Mouse (Mus musculus) heart, embryonic 16.5 days (tissue): ENCODE measurements around the gene Zkscan8. TPM values are rescaled to one million over a fixed set of nuclear protein-coding genes. Genes with fewer than 3 reads are reported as not detected.
"Not testable (repeated sequence)": the region's sequence is repeated elsewhere in the genome, so short reads cannot be mapped to it uniquely, and the experiment has no call there.

Experiments used
- ATAC-seq: fragments of 200-750 bp; cut with Nextera tagmentation; replicated peaks from 2 replicates; pipeline ENCODE4 v1.8.0; 2017; ENCODE audit warnings: moderate number of reproducible peaks; ENCODE audit not compliant: insufficient read depth, low FRiP score; ENCODE audit errors: extremely low read depth
- H3K27ac ChIP-seq: fragments of 300-500 bp; sonication (generic); 2 replicates; pipeline ENCODE4 v1.5.1; 2014; ENCODE audit warnings: mild to moderate bottlenecking, low read length, control low read depth, moderate library complexity
- H3K27me3 ChIP-seq: fragments of 300-500 bp; sonication (generic); 2 replicates; pipeline ENCODE4 v1.6.1; 2014; ENCODE audit warnings: low read length, mixed read lengths; ENCODE audit not compliant: control insufficient read depth, insufficient read depth
- H3K36me3 ChIP-seq: fragments of 300-500 bp; sonication (generic); 2 replicates; pipeline ENCODE4 v1.6.1; 2014; ENCODE audit not compliant: control insufficient read depth, insufficient read depth
- H3K4me1 ChIP-seq: fragments of 300-500 bp; sonication (generic); 2 replicates; pipeline ENCODE4 v1.6.1; 2014; ENCODE audit warnings: low read length, mixed read lengths; ENCODE audit not compliant: control insufficient read depth, insufficient read depth
- H3K4me2 ChIP-seq: fragments of 300-500 bp; sonication (generic); 2 replicates; pipeline ENCODE4 v1.6.1; 2014; ENCODE audit warnings: low read depth, mild to moderate bottlenecking, control low read depth, low read length
- H3K4me3 ChIP-seq: fragments of 300-500 bp; sonication (generic); 2 replicates; pipeline ENCODE4 v1.5.1; 2014; ENCODE audit warnings: mild to moderate bottlenecking, control low read depth, low read length
- H3K9ac ChIP-seq: fragments of 300-500 bp; sonication (generic); 2 replicates; pipeline ENCODE4 v1.6.1; 2014; ENCODE audit warnings: low read length, control low read depth
- H3K9me3 ChIP-seq: fragments of 300-500 bp; sonication (generic); replicated peaks from 2 replicates; pipeline ENCODE4 v1.6.1; 2016; ENCODE audit warnings: low read length; ENCODE audit not compliant: control insufficient read depth
- WGBS: fragments of 180-500 bp; shearing (Covaris S2); extraction: QIAGEN DNeasy Blood & Tissue Kit; methylation state at CpG from one replicate; pipeline ENCODE4 v1.1.7; 2014; 5-methylcytosine and 5-hydroxymethylcytosine counted together
- polyA plus RNA-seq: library from polyadenylated mRNA; unstranded; fragments of >200 nt; fragmentation: Nextera tagmentation; extraction: Ambion mirVana; gene quantifications from 2 replicates; pipeline ENCODE4 v1.2.1, GENCODE M21; 2015

Zkscan8 gene
- 3.7 and 4.7 TPM in 2 replicates for polyA plus RNA-seq

GRCm38 (mm10) chr13:21530781-21531201 is at the start of gene Zkscan8:
Gene Zkscan8, minus strand, starts transcription at chr13:21531120.
- H3K36me3 ChIP-seq = peaks cover 7% of the 10 kb centered on the region
- peak within 1 kb of the TSS; percentile 97 for H3K4me3 ChIP-seq
- no peaks in the 10 kb centered on the region for H3K27me3 ChIP-seq
- H3K9ac ChIP-seq = peak within 1 kb of the TSS; percentile 98
- peaks cover 5% of the 10 kb centered on the region for H3K4me1 ChIP-seq
- peak; percentile 99 for ATAC-seq
- WGBS = under 1% methylated on average over 39 of the region's 39 CpGs
- H3K9me3 ChIP-seq = no peaks in the 10 kb centered on the region
- H3K27ac ChIP-seq = peak within 1 kb of the TSS; percentile 94
- H3K4me2 ChIP-seq = peak within 1 kb of the TSS; percentile 78

- no peaks in the 10 kb centered on the region for H3K27me3 ChIP-seq
- H3K36me3 ChIP-seq = no peaks in the 10 kb centered on the region
- WGBS = 58% methylated on average over 1 of the region's 1 CpGs
- no peak for ATAC-seq
- H3K4me1 ChIP-seq = no peaks in the 10 kb centered on the region
- no peak within 1 kb of the TSS for H3K27ac ChIP-seq
- H3K9ac ChIP-seq = no peak within 1 kb of the TSS
- H3K9me3 ChIP-seq = no peaks in the 10 kb centered on the region
- no peak within 1 kb of the TSS for H3K4me2 ChIP-seq
- H3K4me3 ChIP-seq = no peak within 1 kb of the TSS
These were observed 28.9 kb upstream of the Zkscan8 start, which contains the start of gene Olfr1535 for GRCm38 (mm10) chr13:21559793-21560192. Gene Olfr1535, minus strand, starts transcription at chr13:21559893.

DNA sequence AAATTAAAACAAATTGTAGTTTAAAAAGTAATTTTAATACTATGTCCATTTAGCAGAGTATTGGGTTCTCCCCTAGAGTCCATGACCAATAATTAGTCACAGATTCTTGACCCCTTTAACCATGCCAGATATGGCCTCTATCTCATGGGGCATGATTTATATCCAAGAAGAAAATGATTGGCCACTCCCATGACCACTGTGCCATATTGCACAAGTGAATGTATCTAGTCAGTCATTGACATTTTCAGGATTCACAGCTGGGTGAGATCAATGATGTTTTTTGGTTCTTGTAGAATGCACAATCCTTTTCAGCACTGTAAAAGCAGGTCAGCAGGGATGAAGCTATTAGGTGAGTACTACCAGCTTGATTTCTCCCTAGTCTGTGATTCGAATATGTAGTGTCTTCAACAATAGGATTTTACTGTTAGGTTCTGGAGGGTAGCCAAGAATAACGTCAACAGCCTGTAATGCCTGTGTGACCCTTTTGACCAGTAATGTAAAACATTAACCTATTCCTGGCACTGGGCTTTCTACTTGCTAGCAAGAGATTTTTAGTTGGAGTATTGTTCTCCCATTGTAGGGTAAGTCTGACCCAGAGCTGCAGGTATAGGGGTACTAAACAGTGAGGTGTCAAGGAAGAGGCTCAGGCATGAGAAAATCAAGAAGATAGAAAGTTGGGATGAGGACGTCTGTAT is 19.6 kb upstream of the Zkscan8 start:
- no peaks in the 10 kb centered on the region for H3K4me1 ChIP-seq
- H3K9ac ChIP-seq = no peak overlapping the region
- no peaks in the 10 kb centered on the region for H3K36me3 ChIP-seq
- H3K4me3 ChIP-seq = no peak overlapping the region
- H3K27ac ChIP-seq = no peak overlapping the region
- H3K27me3 ChIP-seq = no peaks in the 10 kb centered on the region
- no peak for ATAC-seq
- no peaks in the 10 kb centered on the region for H3K9me3 ChIP-seq
- H3K4me2 ChIP-seq = no peak overlapping the region
- WGBS = 40% methylated on average over 3 of the region's 3 CpGs

- ATAC-seq = no peak
- H3K9me3 ChIP-seq = no peaks in the 10 kb centered on the region
- no peaks in the 10 kb centered on the region for H3K27me3 ChIP-seq
- no peaks in the 10 kb centered on the region for H3K4me1 ChIP-seq
- no peak overlapping the region for H3K4me3 ChIP-seq
- H3K4me2 ChIP-seq = no peak overlapping the region
- WGBS = 80% methylated on average over 3 of the region's 3 CpGs
- H3K9ac ChIP-seq = no peak overlapping the region
- H3K27ac ChIP-seq = no peak overlapping the region
- H3K36me3 ChIP-seq = no peaks in the 10 kb centered on the region
These were observed 18.6 kb upstream of the Zkscan8 start for GRCm38 (mm10) chr13:21549487-21549886.

DNA sequence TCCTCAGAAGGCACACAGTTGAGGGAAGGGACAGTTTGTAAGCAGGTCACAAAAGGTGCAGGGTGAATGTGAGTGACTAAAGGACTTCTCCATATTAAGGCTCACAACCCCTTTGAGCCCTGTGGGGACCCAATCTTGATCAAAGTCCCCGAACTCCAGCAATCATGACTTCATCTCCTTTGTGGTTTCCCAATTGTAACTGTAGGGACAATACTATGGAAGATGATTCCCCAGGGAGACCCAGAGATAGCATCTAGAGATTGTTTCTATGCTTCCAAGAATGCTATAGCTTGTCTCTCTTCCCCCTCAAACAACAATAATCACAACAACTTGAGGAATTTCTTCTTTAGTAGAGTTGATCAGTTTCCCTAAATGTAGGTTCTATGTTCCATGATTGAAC is 11.8 kb upstream of the Zkscan8 start, which contains the start of gene Olfr1366:
Gene Olfr1366 (minus strand): TSS at position 101 of the 400 bp plus-strand sequence.
- H3K4me1 ChIP-seq = no peaks in the 10 kb centered on the region
- 78% methylated on average over 1 of the region's 1 CpGs for WGBS
- no peak for ATAC-seq
- H3K27me3 ChIP-seq = no peaks in the 10 kb centered on the region
- H3K4me2 ChIP-seq = no peak within 1 kb of the TSS
- no peak within 1 kb of the TSS for H3K4me3 ChIP-seq
- H3K9ac ChIP-seq = no peak within 1 kb of the TSS
- H3K9me3 ChIP-seq = no peaks in the 10 kb centered on the region
- H3K27ac ChIP-seq = no peak within 1 kb of the TSS
- H3K36me3 ChIP-seq = no peaks in the 10 kb centered on the region

DNA sequence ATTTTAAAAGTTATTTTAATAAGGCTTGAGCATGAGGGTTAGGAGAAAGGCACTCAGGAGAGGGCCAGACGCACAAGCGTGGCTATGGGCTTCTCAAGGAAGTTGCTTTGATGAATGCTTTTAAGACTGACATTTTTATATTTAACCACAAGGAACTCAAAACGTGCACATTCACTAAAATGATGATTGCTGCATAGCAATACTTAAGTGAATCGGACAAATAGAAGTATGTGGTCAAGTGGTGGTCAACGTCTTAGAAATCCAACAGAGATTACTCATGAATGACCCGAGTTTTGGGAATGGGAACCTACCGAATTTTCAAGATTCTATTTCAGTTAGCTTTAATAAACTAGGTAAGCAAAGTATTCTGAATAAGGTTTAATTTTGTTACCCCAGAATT is 784 bp downstream of the Zkscan8 start:
- no peaks in the 10 kb centered on the region for H3K27me3 ChIP-seq
- H3K9me3 ChIP-seq = no peaks in the 10 kb centered on the region
- peak overlapping the region; percentile 97 for H3K4me3 ChIP-seq
- ATAC-seq = no peak
- peaks cover 12% of the 10 kb centered on the region for H3K36me3 ChIP-seq
- H3K27ac ChIP-seq = no peak overlapping the region
- WGBS = 47% methylated on average over 7 of the region's 7 CpGs
- H3K4me1 ChIP-seq = peaks cover 5% of the 10 kb centered on the region
- H3K9ac ChIP-seq = peak overlapping the region; percentile 30; the same call in 1 of the 2 replicates
- H3K4me2 ChIP-seq = peak overlapping the region; percentile 78

DNA sequence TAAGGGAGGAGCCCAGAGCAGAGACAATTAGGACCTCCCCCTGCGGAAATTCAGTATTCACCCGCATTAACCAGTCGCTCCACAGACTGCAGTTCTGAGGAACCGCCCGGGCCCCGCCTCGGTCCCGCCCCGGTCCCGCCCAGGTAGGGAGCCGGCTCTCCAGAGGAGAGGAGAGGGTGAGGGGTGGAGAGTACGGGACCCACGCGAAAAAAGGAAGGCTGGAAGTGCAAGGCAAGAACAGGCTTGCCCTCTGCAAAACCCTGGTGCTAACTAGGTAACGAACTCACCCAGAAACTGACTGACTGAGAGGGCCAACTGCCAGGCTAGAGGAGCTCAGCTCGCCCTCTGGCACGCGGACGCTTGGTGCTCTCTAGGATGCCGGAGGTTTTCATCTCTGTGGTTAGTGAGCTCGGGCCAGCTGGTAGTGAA is 24.7 kb downstream of the Zkscan8 start:
- under 1% methylated on average over 21 of the region's 21 CpGs for WGBS

GRCm38 (mm10) chr13:21502296-21502695 is 28.6 kb downstream of the Zkscan8 start:
- WGBS = 81% methylated on average over 5 of the region's 5 CpGs
- Histone ChIP-seq H3K27ac (no peak overlapping the region), H3K27me3 (no peaks in the 10 kb centered on the region), H3K4me3 (no peak overlapping the region), H3K4me1 (peaks cover 4% of the 10 kb centered on the region; the same call in 1 of the 2 replicates), H3K4me2 (no peak overlapping the region), H3K9ac (no peak overlapping the region), H3K36me3 (no peaks in the 10 kb centered on the region), H3K9me3 (no peaks in the 10 kb centered on the region)
- no peak for ATAC-seq

More for the DNA sequence above, 24.7 kb downstream of the Zkscan8 start:
- Histone ChIP-seq H3K9me3 (no peaks in the 10 kb centered on the region), H3K27me3 (no peaks in the 10 kb centered on the region), H3K27ac (peak overlapping the region; percentile 87), H3K9ac (peak overlapping the region; percentile 83), H3K4me1 (peaks cover 4% of the 10 kb centered on the region; the same call in 1 of the 2 replicates), H3K4me3 (peak overlapping the region; percentile 78), H3K4me2 (peak overlapping the region; percentile 60), H3K36me3 (no peaks in the 10 kb centered on the region)
- ATAC-seq = peak; percentile 100

DNA sequence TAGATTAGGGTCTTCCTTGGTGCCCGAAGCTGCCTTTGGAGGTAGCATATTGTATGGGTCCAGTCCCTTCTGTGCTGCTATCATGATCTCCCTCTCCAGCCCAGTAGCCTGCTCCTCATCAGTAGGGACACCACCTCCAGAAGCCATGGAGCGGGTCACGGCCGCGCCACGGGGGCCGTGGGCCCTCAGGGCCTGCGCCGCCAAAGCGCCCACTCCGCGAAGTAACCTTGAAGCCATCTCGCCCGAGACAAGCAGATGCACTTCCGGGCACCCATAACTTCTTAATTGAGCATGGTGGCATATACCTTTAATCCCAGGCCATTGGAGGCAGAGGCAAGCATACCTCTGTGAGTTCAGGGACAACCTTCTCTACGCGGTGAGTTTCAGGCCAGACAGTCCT is 29.7 kb downstream of the Zkscan8 start, which contains the start of gene Gm11273:
Gene Gm11273 (minus strand): TSS at position 237 of the 400 bp plus-strand sequence.
- not testable (repeated sequence) for H3K9ac ChIP-seq, H3K27me3 ChIP-seq, H3K27ac ChIP-seq, H3K4me2 ChIP-seq, H3K9me3 ChIP-seq, H3K36me3 ChIP-seq, H3K4me1 ChIP-seq, H3K4me3 ChIP-seq, ATAC-seq
- WGBS = 86% methylated on average over 17 of the region's 17 CpGs
